In genomic region chr2:25242101-25242506, GRCm38 (mm10) we compare ENCODE assay signal across 9 mouse cellular contexts. TPM values are rescaled to one million over a fixed set of nuclear protein-coding genes. Genes with fewer than 3 reads are reported as not detected.
DNase-seq lines count a peak whose midpoint lies in the region; ATAC-seq and TF ChIP-seq lines count a peak whose summit lies in the region.
"Had no signal": no experiment of that assay in that cellular context is flagged by ENCODE, and none has a peak within 500 bp of the region (broad histone marks: within the 10 kb centered on the region; RNA-seq: fewer than 3 reads in every experiment).

TSS of gene Rnf208 (plus strand) at chr2:25242255.
TSS of gene Cysrt1 (minus strand) at chr2:25242452.

- H3K9ac ChIP-seq in ES-Bruce4 (ENCODE audit: low read depth, poor library complexity, severe bottlenecking): peak within 1 kb of the TSS; percentile 81
- peak within 1 kb of the TSS; percentile 57 for H3K9ac ChIP-seq in intestine, embryonic 15.5 days

- peak within 1 kb of the TSS; percentile 97 for H3K4me2 ChIP-seq in intestine, embryonic 15.5 days (replicated peaks)

- TF ChIP-seq EP300 in ES-Bruce4 (IDR thresholded peaks at IDR 0.05; ENCODE audit: insufficient read depth, low read depth, low read length): no peak

- WGBS in kidney, adult 2 months: under 1% methylated on average over 41 of the region's 59 CpGs
- under 1% methylated on average over 51 of the region's 59 CpGs for WGBS in intestine, embryonic 15.5 days

- H3K27ac ChIP-seq in kidney, adult 2 months (ENCODE audit: insufficient read depth, low read depth, low read length): peak within 1 kb of the TSS; percentile 32; the same call in 1 of the 2 replicates
- H3K27ac ChIP-seq in ES-Bruce4 (ENCODE audit: insufficient read depth, low read length): peak within 1 kb of the TSS; percentile 14
- peak within 1 kb of the TSS; percentile 72 for H3K27ac ChIP-seq in intestine, embryonic 15.5 days

- TF ChIP-seq POLR2A in kidney, adult 2 months (IDR thresholded peaks at IDR 0.05; ENCODE audit: low read depth, low read length): no peak
- no peak for TF ChIP-seq POLR2A in ES-Bruce4 (IDR thresholded peaks at IDR 0.05; ENCODE audit: insufficient read depth, low read length)

- no peaks in the 10 kb centered on the region for H3K9me3 ChIP-seq in ES-Bruce4 (replicated peaks; ENCODE audit: control insufficient read depth, insufficient read depth, low read length, poor library complexity, severe bottlenecking)
- H3K9me3 ChIP-seq in intestine, embryonic 15.5 days: no peaks in the 10 kb centered on the region

- peak within 1 kb of the TSS; percentile 59 for H3K4me3 ChIP-seq in kidney, adult 2 months (ENCODE audit: insufficient read depth, low read depth, low read length)
- peak within 1 kb of the TSS; percentile 71 for H3K4me3 ChIP-seq in ES-Bruce4 (ENCODE audit: low read depth, low read length)
- H3K4me3 ChIP-seq in intestine, embryonic 15.5 days (replicated peaks): peak within 1 kb of the TSS; percentile 55

- ATAC-seq in intestine, embryonic 15.5 days: no peak
- ATAC-seq in megakaryocyte progenitor cell, adult 5-6 weeks (replicated peaks; ENCODE audit: poor library complexity): no peak
- no peak for ATAC-seq in monocyte, adult 5-6 weeks (replicated peaks; ENCODE audit: insufficient number of reproducible peaks, low FRiP score, low TSS enrichment, poor library complexity, severe bottlenecking)

- no peak for TF ChIP-seq CTCF in kidney, adult 2 months (conservative IDR thresholded peaks at IDR 0.05; ENCODE audit: insufficient read depth, insufficient read length, low read depth, low read length)
- no peak for TF ChIP-seq CTCF in ES-Bruce4 (IDR thresholded peaks at IDR 0.05; ENCODE audit: low read depth, low read length)

- H3K27me3 ChIP-seq in kidney, adult 2 months (replicated peaks; ENCODE audit: control insufficient read depth, insufficient read depth, low read length): no peaks in the 10 kb centered on the region
- no peaks in the 10 kb centered on the region for H3K27me3 ChIP-seq in ES-Bruce4 (ENCODE audit: control insufficient read depth, insufficient read depth, low read length, poor library complexity, severe bottlenecking)
- H3K27me3 ChIP-seq in intestine, embryonic 15.5 days (replicated peaks): peaks cover 6% of the 10 kb centered on the region

- H3K36me3 ChIP-seq in kidney, adult 2 months (ENCODE audit: control insufficient read depth, insufficient read depth, low read length): no peaks in the 10 kb centered on the region
- H3K36me3 ChIP-seq in ES-Bruce4 (ENCODE audit: control insufficient read depth, insufficient read depth, low read length, poor library complexity, severe bottlenecking): no peaks in the 10 kb centered on the region
- no peaks in the 10 kb centered on the region for H3K36me3 ChIP-seq in intestine, embryonic 15.5 days

- H3K4me1 ChIP-seq in kidney, adult 2 months (ENCODE audit: control insufficient read depth, insufficient read depth, low read length): peaks cover 14% of the 10 kb centered on the region; the same call in 1 of the 2 replicates
- peaks cover 11% of the 10 kb centered on the region for H3K4me1 ChIP-seq in ES-Bruce4 (ENCODE audit: control insufficient read depth, insufficient read depth, low read length)
- H3K4me1 ChIP-seq in intestine, embryonic 15.5 days (replicated peaks): peaks cover 23% of the 10 kb centered on the region

- no peak for DNase-seq in kidney, adult 2 months
- DNase-seq in kidney, adult 8-10 months: no peak
- DNase-seq in cerebellum, postnatal 36 days: peak; percentile 60 to 61
- peak; percentile 48 for DNase-seq in naive thymus-derived CD4-positive, alpha-beta T cell, adult 2 months (ENCODE audit: low read depth)

RNA-seq across cellular contexts. Expression of gene Rnf208, which starts in this region (rescaled TPM):
- 49.1 and 57.9 TPM in 2 replicates for polyA plus RNA-seq in kidney, adult 2 months (2012; rRNA removed)
- 7.3 and 11.3 TPM in 2 replicates for polyA plus RNA-seq in ES-Bruce4 (2011; ENCODE audit: insufficient read depth, insufficient read length, low read depth, missing spikeins)
- 19.0 and 24.8 TPM in 2 replicates for polyA plus RNA-seq in intestine, embryonic 15.5 days (2015; fragmentation: Nextera tagmentation; extraction: Ambion mirVana)
- 0.69 TPM in 1 of 2 replicates, not detected in the other for total RNA-seq in megakaryocyte progenitor cell, adult 5-6 weeks (2015)
- total RNA-seq in megakaryocyte progenitor cell, adult 5-6 weeks (2017): 0.29 TPM in 1 of 2 replicates, not detected in the other
- not detected in 3 replicates for total RNA-seq in monocyte, adult 5-6 weeks (2017)

RNA-seq across cellular contexts. Expression of gene Cysrt1, which starts in this region (rescaled TPM):
- polyA plus RNA-seq in kidney, adult 2 months (2012; rRNA removed): 0.66 and 1.2 TPM in 2 replicates
- not detected in 2 replicates for polyA plus RNA-seq in ES-Bruce4 (2011; ENCODE audit: insufficient read depth, insufficient read length, low read depth, missing spikeins)
- polyA plus RNA-seq in intestine, embryonic 15.5 days (2015; fragmentation: Nextera tagmentation; extraction: Ambion mirVana): 1.4 and 2.3 TPM in 2 replicates
- not detected in 2 replicates for total RNA-seq in megakaryocyte progenitor cell, adult 5-6 weeks (2015)
- total RNA-seq in megakaryocyte progenitor cell, adult 5-6 weeks (2017): not detected in 2 replicates
- not detected in 3 replicates for total RNA-seq in monocyte, adult 5-6 weeks (2017)
- total RNA-seq: adrenal gland, postnatal 36 days had no signal

Comparison
In these comparisons a context has a peak if more than half of its experiments do, and no peak if none do; other contexts are left out.
1. DNase-seq: peak in cerebellum, postnatal 36 days (2 of 2) and naive thymus-derived CD4-positive, alpha-beta T cell, adult 2 months (single experiment); none in kidney, adult 2 months (single experiment) and kidney, adult 8-10 months (0 of 2).
2. H3K27ac ChIP-seq: peak in every context shown above with its lines; median percentile 72 in intestine, embryonic 15.5 days; 32 in kidney, adult 2 months; 14 in ES-Bruce4.
3. Peak in every context shown above with its lines, with median percentiles within 50 percentile points of each other: H3K4me3 ChIP-seq.